In the genomic region with DNA sequence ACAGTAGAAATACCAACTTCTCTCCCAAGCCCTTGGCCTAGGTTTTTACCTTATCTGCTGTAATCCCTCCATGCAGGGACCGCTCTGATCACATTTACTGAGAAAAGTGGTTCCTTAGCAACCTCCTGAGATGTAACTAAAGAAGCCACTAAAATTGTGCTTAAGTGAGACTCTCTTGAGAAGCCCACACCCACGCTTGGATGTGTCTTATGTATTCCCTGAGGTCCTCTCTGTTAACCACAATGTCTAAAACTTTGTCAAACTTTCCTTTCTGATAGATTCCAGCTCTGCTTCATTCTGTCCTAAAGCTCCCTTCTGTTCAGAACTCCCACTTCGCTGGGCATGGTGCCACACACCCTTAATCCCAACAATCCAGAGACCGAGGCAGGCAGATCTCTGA, we compare ENCODE assay signal across 15 mouse cellular contexts.
"Had no signal": no experiment of that assay in that cellular context is flagged by ENCODE, and none has a peak within 500 bp of the region (broad histone marks: within the 10 kb centered on the region; RNA-seq: fewer than 3 reads in every experiment).

No protein-coding gene starts in this region.

- H3K9me3 ChIP-seq: limb, embryonic 15.5 days; liver, embryonic 12.5 days; megakaryocyte, embryonic 14.5 days; midbrain, embryonic 12.5 days; neural tube, embryonic 15.5 days; stomach, embryonic 15.5 days had no signal

- H3K9ac ChIP-seq: liver, embryonic 12.5 days; lung, embryonic 14.5 days; midbrain, embryonic 12.5 days; neural tube, embryonic 15.5 days; stomach, embryonic 15.5 days had no signal

- DNase-seq: kidney, adult 9 months; kidney, postnatal 36 days; layer of hippocampus, adult 9-11 months; layer of hippocampus, postnatal 36 days; lung, embryonic 14.5 days; lung, postnatal 10 days; lung, postnatal 4 days; thymus, postnatal 36 days had no signal

- H3K4me3 ChIP-seq: limb, embryonic 15.5 days; liver, embryonic 12.5 days; megakaryocyte, embryonic 14.5 days; midbrain, embryonic 12.5 days; neural tube, embryonic 15.5 days; stomach, embryonic 15.5 days had no signal

- H3K27ac ChIP-seq: kidney, postnatal 0 days; limb, embryonic 15.5 days; liver, embryonic 12.5 days; midbrain, embryonic 12.5 days; neural tube, embryonic 15.5 days; stomach, embryonic 15.5 days had no signal

- H3K36me3 ChIP-seq: limb, embryonic 15.5 days; liver, embryonic 12.5 days; midbrain, embryonic 12.5 days; neural tube, embryonic 15.5 days; stomach, embryonic 15.5 days had no signal

- ATAC-seq: liver, embryonic 12.5 days had no signal

- H3K4me2 ChIP-seq: limb, embryonic 15.5 days; liver, embryonic 12.5 days; lung, embryonic 14.5 days; midbrain, embryonic 12.5 days; neural tube, embryonic 15.5 days; stomach, embryonic 15.5 days had no signal

- H3K27me3 ChIP-seq: limb, embryonic 15.5 days; midbrain, embryonic 12.5 days; neural tube, embryonic 15.5 days; stomach, embryonic 15.5 days had no signal
